Mouse (Mus musculus) thymus, postnatal 36 days (tissue): ENCODE measurements around the gene Tmem159.

Experiments used
- DNase-seq, 2 experiments: peaks; one replicate each; pipeline ENCODE4 v3.0.0; 2022; ENCODE audit warnings: mixed read lengths in 2 of 2

The Tmem159 gene

GRCm38 (mm10) chr7:120145191-120145590 is 43.0 kb downstream of the Tmem159 start, which contains the start of gene Zp2:
Zp2 (minus strand) TSS chr7:120145291.
- DNase-seq: no peak

- DNase-seq: no peak
Observed at GRCm38 (mm10) chr7:120150257-120150656, 48.1 kb downstream of the Tmem159 start.

- no peak for DNase-seq
Observed at GRCm38 (mm10) chr7:120150898-120151297, 48.7 kb downstream of the Tmem159 start.

DNA sequence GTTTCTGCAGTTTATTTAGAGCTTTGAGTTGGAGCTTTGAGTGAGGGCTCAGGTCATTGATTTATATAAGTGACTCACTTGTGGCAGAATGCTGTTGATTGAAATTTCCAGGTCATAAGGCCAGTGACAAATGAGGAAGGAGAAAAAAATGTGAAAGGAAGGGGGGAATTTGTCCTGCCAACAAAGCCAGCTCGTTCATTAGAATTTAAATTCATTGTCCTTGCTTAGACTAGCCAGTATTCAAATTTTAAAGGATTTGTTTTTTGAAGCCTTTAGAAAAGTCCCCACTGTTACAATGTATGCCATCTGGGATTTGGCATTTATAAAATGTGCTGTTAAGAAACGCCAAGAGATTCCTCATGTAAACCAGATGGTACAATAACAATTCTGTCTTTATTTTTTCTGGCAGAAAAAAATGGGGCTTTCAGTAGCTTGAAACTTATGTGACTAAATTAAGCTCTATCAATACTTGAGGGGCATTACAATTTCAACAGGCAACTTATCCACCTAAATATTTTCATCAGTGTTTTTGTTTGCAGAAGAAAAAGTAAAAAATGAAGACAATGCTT is 54.8 kb downstream of the Tmem159 start:
- no peak for DNase-seq

DNA sequence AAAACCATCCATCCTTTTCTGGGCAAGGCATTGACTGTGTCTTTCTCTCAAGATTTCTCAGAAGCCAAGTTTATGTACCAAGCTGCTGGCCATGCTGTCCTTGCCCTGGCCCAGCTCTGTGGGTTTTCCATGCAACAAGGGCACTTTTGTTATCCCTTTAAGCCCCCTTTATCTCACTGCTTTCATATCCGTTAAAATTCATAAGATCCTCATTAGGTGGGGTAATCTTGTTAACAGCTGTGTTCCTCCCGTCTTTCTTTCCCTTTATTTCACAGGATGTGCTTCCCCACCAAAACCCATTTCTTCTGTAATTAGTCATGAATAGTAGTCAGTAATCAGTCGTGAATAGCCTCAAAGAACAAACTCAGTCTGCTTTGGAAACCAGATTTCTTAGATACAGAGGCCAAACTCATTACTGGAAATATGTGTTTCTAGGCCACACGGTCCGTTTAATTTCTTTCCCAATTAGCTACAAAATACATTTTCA is 55.5 kb downstream of the Tmem159 start:
- no peak for DNase-seq

DNA sequence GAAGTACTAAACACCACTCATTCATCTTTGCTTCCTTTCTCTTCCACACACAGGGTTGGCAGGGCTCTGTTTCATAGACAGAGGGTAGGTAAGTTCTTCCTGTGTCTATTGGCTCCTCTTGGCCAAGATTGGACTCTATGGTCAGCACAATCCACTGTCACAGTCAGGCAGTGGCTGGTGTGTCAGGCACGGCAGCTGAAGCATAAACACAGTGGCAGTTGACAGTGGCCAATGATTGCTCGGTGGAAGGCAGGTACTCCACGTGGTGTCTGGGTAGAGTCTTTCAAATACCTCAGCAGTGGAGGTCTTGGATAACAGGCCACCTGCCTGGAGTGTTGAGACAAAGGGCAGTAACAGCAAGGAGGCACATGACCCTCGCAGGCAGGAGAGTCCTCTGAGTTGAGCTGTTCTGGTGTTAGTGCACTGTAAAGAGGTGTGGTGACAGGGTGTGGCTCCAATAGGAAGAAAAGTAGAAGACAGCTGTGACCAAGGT is 56.0 kb downstream of the Tmem159 start:
- DNase-seq: no peak

DNA sequence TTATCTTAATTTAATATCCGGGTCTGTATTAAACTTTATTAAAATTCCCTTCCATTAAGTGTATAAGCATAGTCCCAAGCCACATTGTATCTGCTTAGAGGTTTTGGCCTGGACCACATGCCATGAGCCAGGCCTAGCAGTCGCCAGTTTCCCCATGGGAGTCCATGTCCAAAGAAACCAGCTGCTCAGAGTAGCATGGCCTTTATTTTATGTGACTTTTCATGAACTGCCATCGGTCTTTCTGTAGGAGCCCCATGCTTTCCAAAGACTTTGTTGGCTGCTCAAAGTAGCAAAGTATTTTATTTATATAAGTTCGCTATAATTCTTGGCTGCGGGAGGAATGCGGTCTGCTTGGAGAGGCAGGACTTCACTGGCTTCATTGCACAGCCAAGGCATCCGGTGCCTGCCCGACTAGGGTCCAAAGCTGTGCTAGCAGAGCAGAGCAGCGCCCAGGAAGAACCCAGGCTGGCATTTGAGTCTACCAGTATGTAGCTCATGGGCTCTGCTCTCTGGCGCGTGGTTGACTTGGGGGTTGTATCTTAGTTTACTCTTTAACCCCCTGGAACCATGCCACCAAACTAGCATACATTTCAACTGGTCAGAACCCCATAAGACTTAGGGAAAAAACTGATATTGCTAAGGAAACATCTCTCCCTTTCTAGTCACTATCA is 61.6 kb downstream of the Tmem159 start:
- DNase-seq: no peak
